Mouse (Mus musculus) CH12.LX (cell line): ENCODE measurements around the gene Lrrn4cl.

ENCODE experiments used
- CHD2 ChIP-seq: IDR thresholded peaks from 2 replicates; pipeline ENCODE4 v1.6.1; 2011; ENCODE audit warnings: low read length, improper control_type of control experiment
- CTCF ChIP-seq, 2 experiments: IDR thresholded peaks in 1 of 2; conservative IDR thresholded peaks in 1 of 2; 2 replicates each; pipeline ENCODE4 v1.5.1; 2011 to 2012; ENCODE audit warnings: low read depth in 2 of 2, low read length in 2 of 2, improper control_type of control experiment in 1 of 2, inconsistent platforms in 1 of 2, mild to moderate bottlenecking in 1 of 2, moderate library complexity in 1 of 2
- EP300 ChIP-seq: IDR thresholded peaks from 2 replicates; pipeline ENCODE4 v1.6.1; 2011; ENCODE audit warnings: low read length, improper control_type of control experiment
- ETS1 ChIP-seq: conservative IDR thresholded peaks from 2 replicates; pipeline ENCODE4 v1.6.1; 2012; ENCODE audit warnings: low read depth, mild to moderate bottlenecking, inconsistent platforms, low read length, improper control_type of control experiment, moderate library complexity
- GABPA ChIP-seq: IDR thresholded peaks from 2 replicates; pipeline ENCODE4 v1.6.1; 2012; ENCODE audit warnings: low read depth, low read length, improper control_type of control experiment, inconsistent platforms; ENCODE audit not compliant: insufficient replicate concordance
- KAT2A ChIP-seq: IDR thresholded peaks from 2 replicates; pipeline ENCODE4 v1.6.1; 2012; ENCODE audit warnings: low read length, improper control_type of control experiment, inconsistent platforms; ENCODE audit not compliant: insufficient replicate concordance
- MAFK ChIP-seq: IDR thresholded peaks from 2 replicates; pipeline ENCODE4 v1.6.1; 2011; ENCODE audit warnings: low read length, improper control_type of control experiment; ENCODE audit not compliant: insufficient replicate concordance
- NRF1 ChIP-seq: IDR thresholded peaks from 2 replicates; pipeline ENCODE4 v1.6.1; 2014; ENCODE audit warnings: low read depth, mild to moderate bottlenecking, inconsistent platforms, low read length, improper control_type of control experiment, moderate library complexity
- PAX5 ChIP-seq: IDR thresholded peaks from 2 replicates; pipeline ENCODE4 v1.6.1; 2012; ENCODE audit warnings: low read length, inconsistent platforms, mixed read lengths
- TBP ChIP-seq: conservative IDR thresholded peaks from 2 replicates; pipeline ENCODE4 v1.6.1; 2011; ENCODE audit warnings: low read depth, low read length, improper control_type of control experiment
- USF1 ChIP-seq: IDR thresholded peaks from 2 replicates; pipeline ENCODE4 v1.6.1; 2014; ENCODE audit warnings: low read depth, mild to moderate bottlenecking, inconsistent platforms, low read length, improper control_type of control experiment
- USF2 ChIP-seq: conservative IDR thresholded peaks from 2 replicates; pipeline ENCODE4 v1.6.1; 2011; ENCODE audit warnings: low read depth, low read length, improper control_type of control experiment
- ZKSCAN1 ChIP-seq: IDR thresholded peaks from 2 replicates; pipeline ENCODE4 v1.6.1; 2012; ENCODE audit warnings: low read depth, inconsistent platforms, low read length, improper control_type of control experiment, borderline replicate concordance
- ZNF384 ChIP-seq: IDR thresholded peaks from 2 replicates; pipeline ENCODE4 v1.6.1; 2012; ENCODE audit warnings: low read depth, low read length, improper control_type of control experiment, inconsistent platforms

GRCm38 (mm10) chr19:8898576-8898975 is 48.0 kb downstream of the Lrrn4cl start:
- TF ChIP-seq NRF1 = no peak
- no peak for TF ChIP-seq CTCF (conservative IDR thresholded peaks at IDR 0.05 in 1 of 2, IDR thresholded peaks at IDR 0.05 in 1 of 2; ENCODE audit: low read depth in 2 of 2, low read length in 2 of 2)
- TF ChIP-seq ZNF384 = no peak
- no peak for TF ChIP-seq ETS1
- TF ChIP-seq GABPA = no peak
- TF ChIP-seq EP300 = no peak
- no peak for TF ChIP-seq TBP
- TF ChIP-seq PAX5 = no peak
- TF ChIP-seq USF2 = no peak
- no peak for TF ChIP-seq ZKSCAN1
- TF ChIP-seq MAFK = no peak
- TF ChIP-seq CHD2 = no peak
- TF ChIP-seq USF1 = no peak
- TF ChIP-seq KAT2A = no peak
